Mouse (Mus musculus): ENCODE results near the gene Agfg1.
"Not testable (repeated sequence)": the region's sequence is repeated elsewhere in the genome, so short reads cannot be mapped to it uniquely, and the experiment has no call there.

The Agfg1 gene

DNA sequence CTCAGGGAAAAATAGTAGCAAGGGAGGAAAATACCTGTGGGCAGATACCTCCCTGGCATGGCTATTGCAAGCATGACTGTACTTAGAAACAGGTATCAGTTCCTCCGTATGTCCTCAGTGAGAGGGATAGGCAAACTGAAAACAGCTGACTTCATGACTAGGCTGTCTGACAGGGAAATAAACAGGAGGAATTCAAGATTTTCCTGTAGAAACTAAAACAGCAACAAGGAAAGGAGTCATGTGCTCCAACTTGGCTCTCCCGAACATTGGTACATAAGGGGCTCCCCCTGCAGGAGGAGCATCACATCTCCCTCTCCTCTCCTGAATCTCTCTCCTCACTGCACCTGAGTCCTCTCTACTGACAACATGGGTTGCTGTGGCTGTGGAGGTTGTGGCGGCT lies 73.7 kb downstream of the Agfg1 start, which contains the start of gene A030005L19Rik:
A030005L19Rik (plus strand) TSS at position 301 of the 400 bp plus-strand sequence.
- DNase-seq (ENCODE audit: low spot score): no peak

DNA sequence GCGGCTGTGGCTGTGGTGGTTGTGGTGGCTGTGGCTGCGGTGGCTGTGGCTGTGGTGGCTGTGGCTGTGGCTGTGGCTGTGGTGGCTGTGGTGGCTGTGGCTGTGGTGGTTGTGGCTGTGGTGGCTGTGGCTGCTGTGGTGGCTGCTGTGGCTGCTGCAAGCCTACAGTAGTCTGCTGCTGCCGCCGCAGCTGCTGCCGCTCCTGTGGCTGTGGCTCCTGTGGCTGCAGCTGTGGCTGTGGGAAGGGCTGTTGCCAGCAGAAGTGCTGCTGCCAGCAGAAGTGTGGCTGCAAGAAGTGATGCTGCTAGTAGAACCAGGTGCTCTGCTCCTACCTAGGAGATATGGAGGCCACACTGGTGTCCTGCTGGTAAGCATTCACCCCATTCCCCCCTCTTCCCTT lies 74.2 kb downstream of the Agfg1 start:
- DNase-seq (ENCODE audit: low spot score): not testable (repeated sequence)

DNA sequence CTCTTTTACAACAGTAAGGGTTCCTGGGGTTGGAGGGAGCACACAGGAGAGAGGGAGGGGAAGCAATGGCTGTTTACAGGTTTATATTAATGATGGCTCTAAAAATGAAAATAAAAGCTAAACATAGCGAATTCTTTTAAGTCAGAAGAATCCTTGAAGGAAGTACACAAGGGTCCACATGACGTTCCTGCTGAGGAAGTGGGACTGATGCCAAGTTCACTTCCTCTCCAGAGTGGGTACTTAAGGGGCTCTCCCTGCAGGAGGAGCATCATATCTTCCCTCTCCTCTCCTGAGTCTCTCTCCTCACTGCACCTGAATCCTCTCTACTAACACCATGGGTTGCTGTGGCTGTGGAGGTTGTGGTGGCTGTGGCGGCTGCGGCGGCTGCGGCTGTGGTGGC lies 85.4 kb downstream of the Agfg1 start, which contains the start of gene A030014E15Rik:
A030014E15Rik (plus strand) TSS at position 268 of the 400 bp plus-strand sequence.
- no peak for DNase-seq (ENCODE audit: low spot score)

DNA sequence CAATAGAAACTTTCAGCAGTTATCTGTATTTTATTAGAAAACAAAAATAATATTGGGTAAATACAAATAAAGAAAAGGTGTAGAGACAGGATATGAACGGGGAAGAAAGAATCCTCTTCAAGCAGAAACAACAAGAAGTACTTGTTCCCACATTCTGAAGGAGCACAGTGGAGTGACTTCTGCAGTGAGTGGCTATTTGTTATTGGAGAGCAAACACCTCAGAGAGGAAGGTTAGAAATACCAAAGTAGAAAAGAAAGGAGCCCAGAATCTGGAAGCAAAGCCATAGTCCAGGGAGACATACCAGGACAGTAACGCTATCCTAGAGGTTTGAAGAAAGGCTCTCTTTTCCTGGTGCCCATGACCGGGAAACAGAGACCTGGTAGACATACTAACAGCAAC lies 91.3 kb downstream of the Agfg1 start:
- not testable (repeated sequence) for DNase-seq (ENCODE audit: low spot score)

DNA sequence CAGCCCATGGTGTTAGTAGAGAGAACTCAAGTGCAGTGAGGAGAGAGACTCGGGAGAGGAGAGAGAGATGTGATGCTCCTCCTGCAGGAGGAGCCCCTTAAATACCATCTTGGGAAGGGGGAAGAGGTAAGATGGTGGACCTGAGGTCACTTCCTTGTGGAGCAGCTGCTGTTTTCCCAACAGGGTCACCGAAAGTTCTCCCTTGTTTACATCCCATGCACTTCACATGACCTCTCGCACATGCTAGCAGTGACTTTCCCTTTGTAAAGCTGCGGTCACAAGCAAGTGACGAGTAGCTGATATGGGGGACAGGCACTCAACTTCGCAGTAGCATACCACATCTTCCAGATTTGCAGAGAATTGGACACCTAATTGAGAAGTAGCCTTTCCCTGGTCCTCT lies 92.0 kb downstream of the Agfg1 start, which contains the start of gene Gm6217:
Gm6217 (minus strand) TSS at position 74 of the 400 bp plus-strand sequence.
- not testable (repeated sequence) for DNase-seq (ENCODE audit: low spot score)

DNA sequence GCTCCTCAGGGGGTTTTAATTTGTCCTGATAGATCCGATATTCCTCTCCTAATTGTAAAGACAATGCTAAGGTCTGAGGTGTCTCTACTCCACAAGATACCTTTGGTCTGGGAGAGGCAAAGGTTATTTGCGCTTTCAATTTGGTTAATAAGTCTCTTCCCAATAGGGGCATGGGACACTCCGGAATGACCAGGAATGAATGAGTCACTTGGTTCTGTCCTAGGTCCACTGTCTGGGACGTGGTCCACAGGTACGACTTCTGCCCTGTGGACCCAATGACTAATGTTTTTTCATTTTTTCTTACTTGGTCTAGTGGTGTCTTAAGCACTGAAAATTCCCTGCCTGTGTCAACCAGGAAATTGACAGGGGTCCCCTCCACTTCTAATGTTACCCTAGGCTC lies 99.4 kb downstream of the Agfg1 start:
- DNase-seq (ENCODE audit: low spot score): no peak

DNA sequence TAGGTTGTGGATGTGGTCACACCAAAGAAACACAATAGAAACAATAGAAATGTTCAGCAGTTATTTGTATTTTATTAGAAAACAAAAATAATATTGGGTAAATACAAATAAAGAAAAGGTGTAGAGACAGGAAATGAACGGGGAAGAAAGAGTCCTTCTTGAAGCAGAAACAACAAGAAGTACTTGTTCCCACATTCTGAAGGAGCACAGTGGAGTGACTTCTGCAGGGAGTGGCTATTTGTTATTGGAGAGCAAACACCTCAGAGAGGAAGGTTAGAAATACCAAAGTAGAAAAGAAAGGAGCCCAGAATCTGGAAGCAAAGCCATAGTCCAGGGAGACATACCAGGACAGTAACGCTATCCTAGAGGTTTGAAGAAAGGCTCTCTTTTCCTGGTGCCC lies 103.2 kb downstream of the Agfg1 start:
- DNase-seq (ENCODE audit: low spot score): not testable (repeated sequence)

DNA sequence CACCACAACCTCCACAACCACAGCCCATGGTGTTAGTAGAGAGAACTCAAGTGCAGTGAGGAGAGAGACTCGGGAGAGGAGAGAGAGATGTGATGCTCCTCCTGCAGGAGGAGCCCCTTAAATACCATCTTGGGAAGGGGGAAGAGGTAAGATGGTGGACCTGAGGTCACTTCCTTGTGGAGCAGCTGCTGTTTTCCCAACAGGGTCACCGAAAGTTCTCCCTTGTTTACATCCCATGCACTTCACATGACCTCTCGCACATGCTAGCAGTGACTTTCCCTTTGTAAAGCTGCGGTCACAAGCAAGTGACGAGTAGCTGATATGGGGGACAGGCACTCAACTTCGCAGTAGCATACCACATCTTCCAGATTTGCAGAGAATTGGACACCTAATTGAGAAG lies 104.0 kb downstream of the Agfg1 start, which contains the start of gene A030003K21Rik:
A030003K21Rik (minus strand) TSS at position 94 of the 400 bp plus-strand sequence.
- not testable (repeated sequence) for DNase-seq (ENCODE audit: low spot score)

DNA sequence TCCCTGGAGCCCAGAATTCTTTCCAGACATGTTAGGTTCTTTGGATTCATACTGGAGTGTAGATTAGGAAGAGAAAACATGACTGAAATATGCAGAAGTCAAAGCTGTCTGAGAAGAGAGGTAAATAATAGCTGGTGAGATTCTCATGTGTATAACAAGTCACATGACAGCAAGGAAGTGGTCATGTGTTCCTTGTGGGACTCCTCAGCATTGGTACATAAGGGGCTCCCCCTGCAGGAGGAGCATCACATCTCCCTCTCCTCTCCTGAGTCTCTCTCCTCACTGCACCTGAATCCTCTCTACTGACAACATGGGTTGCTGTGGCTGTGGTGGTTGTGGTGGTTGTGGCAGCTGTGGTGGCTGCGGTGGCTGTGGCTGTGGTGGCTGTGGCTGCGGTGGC lies 106.7 kb downstream of the Agfg1 start:
- DNase-seq (ENCODE audit: low spot score): not testable (repeated sequence)

DNA sequence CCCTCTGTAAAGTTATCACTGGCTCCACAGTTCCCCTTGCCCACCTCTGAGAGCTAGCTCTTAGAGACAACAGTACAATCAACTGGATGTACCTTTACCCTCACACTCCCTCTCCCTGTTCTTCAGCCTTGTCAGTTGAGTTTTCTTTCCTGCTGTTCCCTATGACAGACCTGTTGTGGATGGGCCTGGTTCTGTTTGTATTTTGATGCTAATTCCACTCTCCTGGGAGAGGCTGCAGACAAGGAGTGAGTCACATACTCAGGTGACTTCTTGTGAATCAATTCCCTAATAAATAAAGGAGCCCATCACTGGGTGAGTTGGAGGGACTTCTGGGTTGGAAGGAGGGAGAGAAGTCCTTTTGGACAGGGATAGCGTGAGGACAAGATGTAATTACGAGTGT lies 109.3 kb downstream of the Agfg1 start:
- no peak for DNase-seq (ENCODE audit: low spot score)
